9 mouse cellular contexts compared by ENCODE assay signal in the genomic region with DNA sequence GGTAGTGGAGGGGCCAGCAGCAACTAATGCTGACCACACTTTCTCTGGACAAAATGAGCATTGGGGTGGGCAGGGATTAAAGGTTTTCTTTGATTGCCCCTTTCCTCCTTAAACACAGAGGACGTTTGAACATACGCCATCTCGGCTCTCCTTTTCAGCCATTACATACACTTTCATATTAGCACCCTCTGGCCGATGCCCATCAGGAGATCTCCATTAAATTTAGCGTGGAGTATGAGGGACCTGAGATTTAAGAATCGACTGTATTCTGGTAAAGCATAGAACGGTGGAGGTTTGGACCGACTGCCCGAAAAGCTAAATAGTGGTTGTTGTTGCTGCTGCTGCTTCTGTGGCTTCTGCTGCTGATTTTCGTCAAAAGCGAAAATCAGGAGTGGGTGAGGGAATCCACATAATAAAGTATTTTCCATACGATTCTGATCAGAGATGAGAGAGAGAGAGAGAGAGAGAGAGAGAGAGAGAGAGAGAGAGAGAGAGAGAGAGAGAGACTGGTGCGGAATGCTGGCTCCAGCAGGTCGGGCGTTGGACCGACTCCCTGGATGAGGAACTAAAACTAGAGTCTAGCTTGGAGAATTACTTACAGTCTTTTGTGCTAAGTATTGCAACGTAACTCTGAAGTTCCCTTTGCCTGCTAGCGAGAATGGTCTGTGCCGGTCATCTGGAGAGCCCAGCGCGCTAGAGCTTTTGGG. TPM values are rescaled to one million over a fixed set of nuclear protein-coding genes. Genes with fewer than 3 reads are reported as not detected.
A peak's percentile ranks its signal among the peaks of the same experiment; 100 is the strongest.
DNase-seq lines count a peak whose midpoint lies in the region; ATAC-seq lines count a peak whose summit lies in the region.
"Had no signal": no experiment of that assay in that cellular context is flagged by ENCODE, and none has a peak within 500 bp of the region (broad histone marks: within the 10 kb centered on the region; RNA-seq: fewer than 3 reads in every experiment).

No protein-coding gene starts in this region.

- peak overlapping the region; percentile 63 for H3K4me2 ChIP-seq in heart, embryonic 12.5 days
- H3K4me2 ChIP-seq in embryonic facial prominence, embryonic 15.5 days (replicated peaks) = peak overlapping the region; percentile 45
- peak overlapping the region; percentile 48 for H3K4me2 ChIP-seq in intestine, embryonic 15.5 days (replicated peaks)
- peak overlapping the region; percentile 30; the same call in 1 of the 2 replicates for H3K4me2 ChIP-seq in neural tube, embryonic 12.5 days (replicated peaks)

- intact Hi-C loops in left cerebral cortex, postnatal 14 days (cut with DNase I) = no loop called here

- no peaks in the 10 kb centered on the region for H3K9me3 ChIP-seq in heart, embryonic 12.5 days (replicated peaks)
- no peaks in the 10 kb centered on the region for H3K9me3 ChIP-seq in embryonic facial prominence, embryonic 15.5 days (replicated peaks)
- H3K9me3 ChIP-seq in intestine, embryonic 15.5 days = no peaks in the 10 kb centered on the region
- H3K9me3 ChIP-seq in neural tube, embryonic 12.5 days = no peaks in the 10 kb centered on the region

- H3K4me1 ChIP-seq in heart, embryonic 12.5 days (replicated peaks) = peaks cover 27% of the 10 kb centered on the region
- H3K4me1 ChIP-seq in embryonic facial prominence, embryonic 15.5 days = peaks cover 30% of the 10 kb centered on the region
- H3K4me1 ChIP-seq in intestine, embryonic 15.5 days (replicated peaks) = peaks cover 18% of the 10 kb centered on the region
- peaks cover 22% of the 10 kb centered on the region for H3K4me1 ChIP-seq in neural tube, embryonic 12.5 days

- peak overlapping the region; percentile 38 for H3K4me3 ChIP-seq in heart, embryonic 12.5 days
- peak overlapping the region; percentile 42 for H3K4me3 ChIP-seq in embryonic facial prominence, embryonic 15.5 days (replicated peaks)
- peak overlapping the region; percentile 15 for H3K4me3 ChIP-seq in intestine, embryonic 15.5 days (replicated peaks)
- peak overlapping the region; percentile 11; the same call in 1 of the 2 replicates for H3K4me3 ChIP-seq in neural tube, embryonic 12.5 days

- 1% methylated on average over 21 of the region's 21 CpGs for WGBS in heart, embryonic 12.5 days
- WGBS in embryonic facial prominence, embryonic 15.5 days = under 1% methylated on average over 21 of the region's 21 CpGs
- WGBS in intestine, embryonic 15.5 days = 2% methylated on average over 21 of the region's 21 CpGs
- under 1% methylated on average over 21 of the region's 21 CpGs for WGBS in neural tube, embryonic 12.5 days

- no peak for DNase-seq in heart, adult 9 months (ENCODE audit: low spot score in 2 of 2)
- no peak for DNase-seq in left cerebral cortex, postnatal 14 days (ENCODE audit: low spot score in 2 of 2)
- DNase-seq in layer of hippocampus, adult 9-11 months = no peak
- no peak for DNase-seq in yolk sac, embryonic 10.5 days (ENCODE audit: low spot score)

- H3K27ac ChIP-seq in heart, embryonic 12.5 days (ENCODE audit: poor library complexity, severe bottlenecking) = no peak overlapping the region
- H3K27ac ChIP-seq in embryonic facial prominence, embryonic 15.5 days (replicated peaks) = peak overlapping the region; percentile 85
- no peak overlapping the region for H3K27ac ChIP-seq in intestine, embryonic 15.5 days
- H3K27ac ChIP-seq in neural tube, embryonic 12.5 days = no peak overlapping the region
- H3K27ac ChIP-seq: macrophage had no signal

- no peak overlapping the region for H3K9ac ChIP-seq in heart, embryonic 12.5 days
- peak overlapping the region; percentile 28; the same call in 1 of the 2 replicates for H3K9ac ChIP-seq in embryonic facial prominence, embryonic 15.5 days
- no peak overlapping the region for H3K9ac ChIP-seq in intestine, embryonic 15.5 days
- H3K9ac ChIP-seq in neural tube, embryonic 12.5 days = no peak overlapping the region

- ATAC-seq in heart, embryonic 12.5 days (ENCODE audit: insufficient number of reproducible peaks, low FRiP score) = no peak
- no peak for ATAC-seq in embryonic facial prominence, embryonic 15.5 days (ENCODE audit: insufficient number of reproducible peaks, low FRiP score, low TSS enrichment, low read depth)
- no peak; the same call in 1 of the 2 replicates for ATAC-seq in intestine, embryonic 15.5 days
- no peak for ATAC-seq in neural tube, embryonic 12.5 days (ENCODE audit: low FRiP score, low read depth)

- H3K27me3 ChIP-seq in heart, embryonic 12.5 days (replicated peaks) = peaks cover 70% of the 10 kb centered on the region
- peaks cover 81% of the 10 kb centered on the region for H3K27me3 ChIP-seq in embryonic facial prominence, embryonic 15.5 days
- H3K27me3 ChIP-seq in intestine, embryonic 15.5 days (replicated peaks) = peaks cover 78% of the 10 kb centered on the region
- peaks cover 92% of the 10 kb centered on the region for H3K27me3 ChIP-seq in neural tube, embryonic 12.5 days (replicated peaks)

- no peaks in the 10 kb centered on the region for H3K36me3 ChIP-seq in heart, embryonic 12.5 days
- H3K36me3 ChIP-seq in embryonic facial prominence, embryonic 15.5 days = no peaks in the 10 kb centered on the region
- no peaks in the 10 kb centered on the region for H3K36me3 ChIP-seq in intestine, embryonic 15.5 days
- no peaks in the 10 kb centered on the region for H3K36me3 ChIP-seq in neural tube, embryonic 12.5 days

RNA-seq across cellular contexts. Expression of a gene that starts 1.2 kb away (rescaled TPM):
- 0.17 TPM in 1 of 2 replicates, not detected in the other for polyA plus RNA-seq in heart, embryonic 12.5 days (2016; fragmentation: Nextera tagmentation; extraction: Ambion mirVana)
- 29.9 and 33.6 TPM in 2 replicates for polyA plus RNA-seq in embryonic facial prominence, embryonic 15.5 days (2015; fragmentation: Nextera tagmentation; extraction: Ambion mirVana)
- 0.13 and 0.19 TPM in 2 replicates for polyA plus RNA-seq in intestine, embryonic 15.5 days (2015; fragmentation: Nextera tagmentation; extraction: Ambion mirVana)
- 0.43 and 0.54 TPM in 2 replicates for polyA plus RNA-seq in neural tube, embryonic 12.5 days (2016; fragmentation: Nextera tagmentation; extraction: Ambion mirVana)
- total RNA-seq in left cerebral cortex, postnatal 14 days (2021) = 1 to 10 TPM in 1 of 2 experiments, not detected in 1; 1.4 TPM
- polyA plus RNA-seq: macrophage had no signal

Comparison
In these comparisons a context has a peak if more than half of its experiments do, and no peak if none do; other contexts are left out.
1. RNA of a gene that starts 1.2 kb away (polyA plus RNA-seq): 29.9 to 33.6 TPM in embryonic facial prominence, embryonic 15.5 days; 0.43 to 0.54 TPM in neural tube, embryonic 12.5 days, 0.13 to 0.19 TPM in intestine, embryonic 15.5 days and 0.17 TPM in heart, embryonic 12.5 days; every median in the first group is over 10 times any median in the second.
2. Peak in every context shown above with its lines, with median percentiles within 50 percentile points of each other: H3K4me2 ChIP-seq and H3K4me3 ChIP-seq.